Mouse (Mus musculus) MEL (cell line): ENCODE results near the gene Slc10a6.

Experiments
- CHD1 ChIP-seq: IDR thresholded peaks from 2 replicates; pipeline ENCODE4 v1.6.1; 2012; ENCODE audit warnings: low read depth, mild to moderate bottlenecking, inconsistent platforms, low read length, improper control_type of control experiment
- CTCF ChIP-seq, 3 experiments: IDR thresholded peaks in 2 of 3; conservative IDR thresholded peaks in 1 of 3; 2 replicates each; pipeline ENCODE4 v1.5.1; 2011 to 2012; ENCODE audit warnings: low read length in 3 of 3, low read depth in 2 of 3, mild to moderate bottlenecking in 2 of 3, improper control_type of control experiment in 1 of 3, inconsistent platforms in 1 of 3, mixed read lengths in 1 of 3, moderate library complexity in 1 of 3; ENCODE audit not compliant: control insufficient read depth in 1 of 3, insufficient read depth in 1 of 3, poor library complexity in 1 of 3, severe bottlenecking in 1 of 3
- ELF1 ChIP-seq: IDR thresholded peaks from 2 replicates; pipeline ENCODE4 v1.6.1; 2014; ENCODE audit warnings: low read depth, mild to moderate bottlenecking, inconsistent platforms, low read length, improper control_type of control experiment, moderate library complexity
- GATA1 ChIP-seq: IDR thresholded peaks from 2 replicates; pipeline ENCODE4 v1.6.1; 2011; ENCODE audit warnings: low read depth, low read length, improper control_type of control experiment
- KAT2A ChIP-seq: conservative IDR thresholded peaks from 2 replicates; pipeline ENCODE4 v1.6.1; 2012; ENCODE audit warnings: low read depth, low read length, improper control_type of control experiment, inconsistent platforms
- MAFK ChIP-seq: IDR thresholded peaks from 2 replicates; pipeline ENCODE4 v1.6.1; 2011; ENCODE audit warnings: low read depth, mild to moderate bottlenecking, low read length, improper control_type of control experiment, borderline replicate concordance
- MYC ChIP-seq: IDR thresholded peaks from 2 replicates; pipeline ENCODE4 v1.6.1; 2011; ENCODE audit warnings: low read depth, mild to moderate bottlenecking, low read length, improper control_type of control experiment, moderate library complexity
- NELFE ChIP-seq: IDR thresholded peaks from 2 replicates; pipeline ENCODE4 v1.6.1; 2011; ENCODE audit warnings: low read depth, low read length, improper control_type of control experiment
- POLR2A ChIP-seq, 2 experiments: IDR thresholded peaks; 2 replicates each; pipeline ENCODE4 v1.6.1; 2011 to 2012; ENCODE audit warnings: low read length in 2 of 2, mild to moderate bottlenecking in 2 of 2, control low read depth in 1 of 2, improper control_type of control experiment in 1 of 2, low read depth in 1 of 2, moderate library complexity in 1 of 2; ENCODE audit not compliant: control insufficient read depth in 1 of 2, insufficient read depth in 1 of 2, poor library complexity in 1 of 2
- RCOR1 ChIP-seq: IDR thresholded peaks from 2 replicates; pipeline ENCODE4 v1.6.1; 2012; ENCODE audit warnings: low read depth, mild to moderate bottlenecking, inconsistent platforms, low read length, improper control_type of control experiment
- USF1 ChIP-seq: IDR thresholded peaks from 2 replicates; pipeline ENCODE4 v1.6.1; 2014; ENCODE audit warnings: low read depth, mild to moderate bottlenecking, inconsistent platforms, low read length, improper control_type of control experiment, moderate library complexity
- ZC3H11A ChIP-seq: IDR thresholded peaks from 2 replicates; pipeline ENCODE4 v1.6.1; 2012; ENCODE audit warnings: low read depth, mild to moderate bottlenecking, inconsistent platforms, low read length, improper control_type of control experiment
- ZKSCAN1 ChIP-seq: IDR thresholded peaks from 2 replicates; pipeline ENCODE4 v1.6.1; 2012; ENCODE audit warnings: low read depth, mild to moderate bottlenecking, inconsistent platforms, low read length, improper control_type of control experiment, moderate library complexity
- ZMIZ1 ChIP-seq: IDR thresholded peaks from 2 replicates; pipeline ENCODE4 v1.6.1; 2012; ENCODE audit warnings: low read depth, mild to moderate bottlenecking, inconsistent platforms, low read length, improper control_type of control experiment, moderate library complexity

DNA sequence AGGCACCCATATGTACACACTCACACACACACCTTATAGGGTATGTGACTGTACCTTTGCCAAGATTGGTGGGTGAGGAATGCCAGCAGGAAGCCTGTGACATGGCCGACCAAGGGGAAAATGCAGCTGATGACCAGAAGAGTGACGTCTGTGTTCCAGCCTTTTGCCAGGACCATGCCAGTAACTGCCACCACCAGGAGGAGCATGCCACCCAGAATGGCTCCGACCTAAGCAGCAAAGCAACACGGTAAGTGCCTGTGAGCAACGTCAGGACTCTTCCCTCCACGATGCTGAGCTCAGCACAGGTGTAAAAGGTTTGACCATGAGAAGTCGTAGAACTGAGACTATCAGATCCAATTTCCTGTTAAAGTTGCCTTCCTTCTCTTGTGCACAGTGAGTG is 16.9 kb downstream of the Slc10a6 start:
- no peak for TF ChIP-seq GATA1
- no peak for TF ChIP-seq ELF1
- TF ChIP-seq POLR2A (IDR thresholded peaks at IDR 0.05; ENCODE audit: control insufficient read depth in 1 of 2, insufficient read depth in 1 of 2, low read depth in 1 of 2, low read length in 2 of 2, poor library complexity in 1 of 2), result no peak
- TF ChIP-seq ZKSCAN1, result no peak
- no peak for TF ChIP-seq USF1
- no peak for TF ChIP-seq MAFK
- no peak for TF ChIP-seq NELFE
- no peak for TF ChIP-seq CTCF (IDR thresholded peaks at IDR 0.05 in 2 of 3, conservative IDR thresholded peaks at IDR 0.05 in 1 of 3; ENCODE audit: control insufficient read depth in 1 of 3, insufficient read depth in 1 of 3, low read depth in 2 of 3, low read length in 3 of 3, poor library complexity in 1 of 3, severe bottlenecking in 1 of 3)
- TF ChIP-seq CHD1, result no peak
- no peak for TF ChIP-seq ZC3H11A
- no peak for TF ChIP-seq MYC
- no peak for TF ChIP-seq ZMIZ1
- TF ChIP-seq KAT2A, result no peak
- no peak for TF ChIP-seq RCOR1
